Mouse (Mus musculus) heart, embryonic 12.5 days (tissue): ENCODE results near the gene Gm37240. TPM values are rescaled to one million over a fixed set of nuclear protein-coding genes. Genes with fewer than 3 reads are reported as not detected.

Experiments used
- ATAC-seq: fragments of 200-750 bp; cut with Nextera tagmentation; 2 replicates; pipeline ENCODE4 v1.8.0; 2017; ENCODE audit warnings: moderate TSS enrichment, moderate library complexity; ENCODE audit not compliant: insufficient number of reproducible peaks, low FRiP score
- H3K27ac ChIP-seq: fragments of 300-500 bp; sonication (generic); 2 replicates; pipeline ENCODE4 v1.5.1; 2016; ENCODE audit warnings: mild to moderate bottlenecking, moderate library complexity; ENCODE audit not compliant: poor library complexity, severe bottlenecking
- H3K27me3 ChIP-seq: fragments of 300-500 bp; sonication (generic); replicated peaks from 2 replicates; pipeline ENCODE4 v1.6.1; 2016; ENCODE audit warnings: mild to moderate bottlenecking, moderate library complexity
- H3K36me3 ChIP-seq: fragments of 300-500 bp; sonication (generic); 2 replicates; pipeline ENCODE4 v1.6.1; 2016; ENCODE audit warnings: mild to moderate bottlenecking, moderate library complexity
- H3K4me1 ChIP-seq: fragments of 300-500 bp; sonication (generic); replicated peaks from 2 replicates; pipeline ENCODE4 v1.6.1; 2016; ENCODE audit warnings: mild to moderate bottlenecking
- H3K4me2 ChIP-seq: fragments of 300-500 bp; sonication (generic); 2 replicates; pipeline ENCODE4 v1.6.1; 2016; ENCODE audit warnings: mild to moderate bottlenecking, moderate library complexity
- H3K4me3 ChIP-seq: fragments of 300-500 bp; sonication (generic); 2 replicates; pipeline ENCODE4 v1.5.1; 2016; ENCODE audit warnings: mild to moderate bottlenecking
- H3K9ac ChIP-seq: fragments of 300-500 bp; sonication (generic); 2 replicates; pipeline ENCODE4 v1.6.1; 2016; ENCODE audit warnings: mild to moderate bottlenecking, moderate library complexity
- H3K9me3 ChIP-seq: fragments of 300-500 bp; sonication (generic); replicated peaks from 2 replicates; pipeline ENCODE4 v1.6.1; 2016; ENCODE audit warnings: mild to moderate bottlenecking, moderate library complexity
- WGBS: fragments of 180-500 bp; shearing (Covaris S2); methylation state at CpG from one replicate; pipeline ENCODE4 v1.1.7; 2016; 5-methylcytosine and 5-hydroxymethylcytosine counted together
- polyA plus RNA-seq: library from polyadenylated mRNA; unstranded; fragments of >200 nt; fragmentation: Nextera tagmentation; extraction: Ambion mirVana; gene quantifications from 2 replicates; pipeline ENCODE4 v1.2.1, GENCODE M21; 2016

Gm37240 gene
- polyA plus RNA-seq, 1 experiment from 2014 or later, result 4.6 TPM

GRCm38 (mm10) chr3:85820839-85821548 is 66.3 kb downstream of the Gm37240 start:
- Histone ChIP-seq H3K9me3 (no peaks in the 10 kb centered on the region), H3K4me3 (no peak overlapping the region), H3K27ac (no peak overlapping the region), H3K4me2 (no peak overlapping the region), H3K27me3 (no peaks in the 10 kb centered on the region), H3K4me1 (no peaks in the 10 kb centered on the region), H3K9ac (no peak overlapping the region), H3K36me3 (no peaks in the 10 kb centered on the region)
- ATAC-seq, result no peak
- 80% methylated on average over 15 of the region's 15 CpGs for WGBS

DNA sequence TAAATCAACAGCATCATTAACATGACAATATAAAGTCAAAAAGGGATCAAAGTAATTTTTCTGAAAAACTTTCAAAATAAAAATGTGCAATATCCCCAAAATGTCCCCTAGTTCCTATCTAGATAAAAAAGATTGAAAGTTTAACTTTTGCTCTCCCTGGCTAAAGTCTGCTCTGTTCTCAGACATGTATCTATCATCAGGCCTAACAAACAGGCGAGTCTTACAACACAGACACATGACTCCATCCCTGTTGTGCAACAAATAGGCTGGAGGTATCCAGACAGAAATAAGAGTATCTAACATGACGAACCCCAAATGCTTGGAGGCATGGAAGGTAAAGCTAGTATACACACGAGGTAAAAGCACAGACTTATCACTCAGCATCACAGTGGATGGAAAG is 68.0 kb downstream of the Gm37240 start:
- H3K9me3 ChIP-seq, result no peaks in the 10 kb centered on the region
- H3K4me1 ChIP-seq, result peaks cover 3% of the 10 kb centered on the region; the same call in 1 of the 2 replicates
- ATAC-seq, result no peak
- 71% methylated on average over 3 of the region's 3 CpGs for WGBS
- H3K27ac ChIP-seq, result no peak overlapping the region
- no peaks in the 10 kb centered on the region for H3K27me3 ChIP-seq
- no peaks in the 10 kb centered on the region for H3K36me3 ChIP-seq
- no peak overlapping the region for H3K4me3 ChIP-seq
- no peak overlapping the region for H3K9ac ChIP-seq
- H3K4me2 ChIP-seq, result no peak overlapping the region

DNA sequence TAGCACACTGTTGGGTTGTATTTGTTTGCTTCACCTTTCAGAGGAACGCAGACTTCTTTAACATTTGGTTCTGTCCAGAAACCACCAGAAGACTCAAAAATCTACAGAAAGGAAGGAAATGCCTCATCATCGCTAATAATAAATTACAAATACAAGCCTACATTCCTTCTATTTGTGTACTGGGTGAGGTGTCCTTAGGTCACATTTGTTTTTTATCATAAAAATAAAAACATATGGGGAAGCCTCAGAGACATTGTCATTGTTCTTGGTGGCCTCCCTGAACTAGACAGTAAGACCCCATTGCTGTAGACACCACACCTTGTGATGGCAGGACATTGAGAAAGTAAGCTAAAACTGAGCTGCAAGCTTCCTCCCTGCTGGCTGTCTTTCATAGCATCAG is 70.1 kb downstream of the Gm37240 start, which contains the start of gene Fam160a1:
Fam160a1 (minus strand) TSS at position 101 of the 400 bp plus-strand sequence.
- Histone ChIP-seq H3K9ac (no peak within 1 kb of the TSS), H3K4me3 (no peak within 1 kb of the TSS), H3K9me3 (no peaks in the 10 kb centered on the region), H3K36me3 (no peaks in the 10 kb centered on the region), H3K4me2 (no peak within 1 kb of the TSS), H3K27ac (no peak within 1 kb of the TSS), H3K27me3 (no peaks in the 10 kb centered on the region), H3K4me1 (peaks cover 17% of the 10 kb centered on the region)
- WGBS, result 84% methylated on average over 2 of the region's 2 CpGs
- ATAC-seq, result no peak

GRCm38 (mm10) chr3:85814241-85814640 is 73.1 kb downstream of the Gm37240 start:
- 56% methylated on average over 7 of the region's 7 CpGs for WGBS
- Histone ChIP-seq H3K9me3 (no peaks in the 10 kb centered on the region), H3K4me1 (peaks cover 22% of the 10 kb centered on the region), H3K9ac (no peak overlapping the region), H3K36me3 (no peaks in the 10 kb centered on the region), H3K4me2 (no peak overlapping the region), H3K27ac (no peak overlapping the region), H3K4me3 (no peak overlapping the region), H3K27me3 (no peaks in the 10 kb centered on the region)
- ATAC-seq, result no peak

- ATAC-seq, result no peak
These were observed 74.0 kb downstream of the Gm37240 start for GRCm38 (mm10) chr3:85813101-85814014.

DNA sequence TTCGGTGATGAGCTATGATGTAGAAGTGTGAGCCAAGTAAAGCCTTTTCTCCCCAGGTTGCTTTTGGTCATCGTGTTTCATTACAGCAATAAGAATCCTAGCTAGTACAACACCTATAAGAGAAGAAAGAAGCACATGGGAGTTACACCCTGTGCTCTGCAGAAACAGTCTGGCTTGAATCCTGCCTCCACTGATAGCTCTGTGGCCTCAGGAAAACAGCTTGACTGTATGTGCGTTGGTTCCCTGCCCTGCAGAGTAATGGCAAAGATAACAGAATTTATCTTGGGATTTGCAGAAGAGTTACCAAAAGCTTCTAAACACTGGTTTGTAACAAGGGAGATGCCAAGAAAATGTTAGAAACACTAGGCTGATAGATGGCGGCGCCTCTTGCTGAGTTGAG is 75.3 kb downstream of the Gm37240 start:
- H3K27ac ChIP-seq, result no peak overlapping the region
- no peaks in the 10 kb centered on the region for H3K36me3 ChIP-seq
- H3K9me3 ChIP-seq, result no peaks in the 10 kb centered on the region
- 59% methylated on average over 5 of the region's 5 CpGs for WGBS
- peaks cover 22% of the 10 kb centered on the region for H3K4me1 ChIP-seq
- no peak for ATAC-seq
- H3K27me3 ChIP-seq, result no peaks in the 10 kb centered on the region
- H3K4me2 ChIP-seq, result no peak overlapping the region
- H3K9ac ChIP-seq, result no peak overlapping the region
- no peak overlapping the region for H3K4me3 ChIP-seq

More at GRCm38 (mm10) chr3:85813101-85814014, 74.0 kb downstream of the Gm37240 start:
- Histone ChIP-seq H3K4me1 (peaks cover 22% of the 10 kb centered on the region), H3K27me3 (no peaks in the 10 kb centered on the region), H3K9ac (no peak overlapping the region), H3K27ac (no peak overlapping the region), H3K4me3 (no peak overlapping the region), H3K4me2 (no peak overlapping the region), H3K9me3 (no peaks in the 10 kb centered on the region), H3K36me3 (no peaks in the 10 kb centered on the region)
- WGBS, result 60% methylated on average over 4 of the region's 4 CpGs

GRCm38 (mm10) chr3:85793166-85793565 is 94.2 kb downstream of the Gm37240 start:
- WGBS, result 75% methylated on average over 1 of the region's 1 CpGs
- Histone ChIP-seq H3K27ac (no peak overlapping the region), H3K4me2 (no peak overlapping the region)

GRCm38 (mm10) chr3:85789748-85790147 is 97.6 kb downstream of the Gm37240 start:
- no peak overlapping the region for H3K27ac ChIP-seq
- no peaks in the 10 kb centered on the region for H3K36me3 ChIP-seq
- no peaks in the 10 kb centered on the region for H3K27me3 ChIP-seq
- 80% methylated on average over 4 of the region's 4 CpGs for WGBS
- no peaks in the 10 kb centered on the region for H3K4me1 ChIP-seq
- no peak overlapping the region for H3K9ac ChIP-seq
- H3K9me3 ChIP-seq, result no peaks in the 10 kb centered on the region
- no peak for ATAC-seq
- no peak overlapping the region for H3K4me2 ChIP-seq
- no peak overlapping the region for H3K4me3 ChIP-seq

More at GRCm38 (mm10) chr3:85793166-85793565, 94.2 kb downstream of the Gm37240 start:
- Histone ChIP-seq H3K27me3 (no peaks in the 10 kb centered on the region), H3K4me3 (no peak overlapping the region), H3K4me1 (no peaks in the 10 kb centered on the region), H3K36me3 (no peaks in the 10 kb centered on the region), H3K9me3 (0 out of 2 replicates have a peak, but pooled peaks cover 3% of the 10 kb centered on the region), H3K9ac (no peak overlapping the region)
- no peak for ATAC-seq

- H3K9me3 ChIP-seq, result no peaks in the 10 kb centered on the region
- H3K27me3 ChIP-seq, result no peaks in the 10 kb centered on the region
- no peak overlapping the region for H3K4me3 ChIP-seq
- no peak overlapping the region for H3K4me2 ChIP-seq
- no peaks in the 10 kb centered on the region for H3K36me3 ChIP-seq
- H3K9ac ChIP-seq, result no peak overlapping the region
- no peak for ATAC-seq
- H3K27ac ChIP-seq, result no peak overlapping the region
- H3K4me1 ChIP-seq, result no peaks in the 10 kb centered on the region
- WGBS, result 79% methylated on average over 8 of the region's 8 CpGs
These were observed 100.8 kb downstream of the Gm37240 start for GRCm38 (mm10) chr3:85786501-85786900.

- no peak overlapping the region for H3K27ac ChIP-seq
- H3K4me3 ChIP-seq, result no peak overlapping the region
- H3K9me3 ChIP-seq, result no peaks in the 10 kb centered on the region
- H3K9ac ChIP-seq, result no peak overlapping the region
- no peaks in the 10 kb centered on the region for H3K27me3 ChIP-seq
- no peak for ATAC-seq
- WGBS, result 61% methylated on average over 7 of the region's 7 CpGs
- peaks cover 8% of the 10 kb centered on the region; the same call in 1 of the 2 replicates for H3K4me1 ChIP-seq
- H3K4me2 ChIP-seq, result no peak overlapping the region
- no peaks in the 10 kb centered on the region for H3K36me3 ChIP-seq
These were observed 106.4 kb downstream of the Gm37240 start for GRCm38 (mm10) chr3:85780906-85781305.

DNA sequence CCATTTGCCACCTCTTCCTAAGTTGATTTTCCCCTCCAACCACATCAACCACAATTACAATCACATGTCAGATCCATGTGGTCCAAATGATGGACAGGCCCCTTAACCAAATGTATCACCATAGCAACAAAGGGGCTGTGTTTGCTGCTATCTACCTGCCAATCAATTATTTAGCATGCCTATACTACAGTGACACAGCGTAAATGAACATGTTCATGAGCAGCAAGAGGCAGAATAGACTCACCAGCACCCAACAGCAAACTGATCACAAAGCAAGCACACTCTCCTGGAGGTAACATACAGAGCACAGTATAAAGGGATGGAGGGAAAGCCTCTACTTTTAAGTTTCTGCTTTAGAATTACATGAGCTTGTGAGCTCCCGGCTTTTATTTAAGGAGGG is 107.0 kb downstream of the Gm37240 start:
- no peak overlapping the region for H3K4me3 ChIP-seq
- WGBS, result 74% methylated on average over 2 of the region's 2 CpGs
- peaks cover 10% of the 10 kb centered on the region for H3K4me1 ChIP-seq
- no peak for ATAC-seq
- H3K27ac ChIP-seq, result no peak overlapping the region
- H3K9me3 ChIP-seq, result no peaks in the 10 kb centered on the region
- no peak overlapping the region for H3K9ac ChIP-seq
- no peaks in the 10 kb centered on the region for H3K36me3 ChIP-seq
- no peaks in the 10 kb centered on the region for H3K27me3 ChIP-seq
- H3K4me2 ChIP-seq, result no peak overlapping the region
